ENCODE assay signal across 8 mouse cellular contexts in genomic region chr16:45844049-45844780, GRCm38 (mm10).
DNase-seq lines count a peak whose midpoint lies in the region; ATAC-seq lines count a peak whose summit lies in the region.

No protein-coding gene starts in this region.

- intact Hi-C loops in left cerebral cortex, postnatal 14 days (cut with DNase I), result loop anchor here (2.0 kb wide), 1 partner anchor 123 kb away; no protein-coding TSS in a partner anchor

- H3K9ac ChIP-seq in intestine, embryonic 15.5 days, result peak overlapping the region; percentile 68

- peak; percentile 97 for ATAC-seq in intestine, embryonic 15.5 days
- ATAC-seq in megakaryocyte progenitor cell, adult 5-6 weeks (replicated peaks; ENCODE audit: poor library complexity), result peak; percentile 89
- ATAC-seq in monocyte, adult 5-6 weeks (replicated peaks; ENCODE audit: insufficient number of reproducible peaks, low FRiP score, low TSS enrichment, poor library complexity, severe bottlenecking), result no peak

- peak overlapping the region; percentile 73 for H3K4me3 ChIP-seq in intestine, embryonic 15.5 days (replicated peaks)

- H3K36me3 ChIP-seq in intestine, embryonic 15.5 days, result no peaks in the 10 kb centered on the region

- under 1% methylated on average over 45 of the region's 45 CpGs for WGBS in intestine, embryonic 15.5 days

- peak overlapping the region; percentile 91 for H3K4me2 ChIP-seq in intestine, embryonic 15.5 days (replicated peaks)

- peaks cover 10% of the 10 kb centered on the region; the same call in 1 of the 2 replicates for H3K4me1 ChIP-seq in intestine, embryonic 15.5 days (replicated peaks)

- H3K27ac ChIP-seq in intestine, embryonic 15.5 days, result peak overlapping the region; percentile 88

- no peaks in the 10 kb centered on the region for H3K27me3 ChIP-seq in intestine, embryonic 15.5 days (replicated peaks)

- DNase-seq in adrenal gland, adult 2 months, result peak; percentile 94
- peak; percentile 92 for DNase-seq in embryo, embryonic 11 days
- peak; percentile 74 to 87 for DNase-seq in gastrocnemius, postnatal 4 days (ENCODE audit: low spot score in 2 of 2)
- DNase-seq in left cerebral cortex, postnatal 14 days (ENCODE audit: low spot score in 2 of 2), result peak; percentile 20 to 48
- peak; percentile 67 for DNase-seq in right cerebral cortex, postnatal 25 days

- no peaks in the 10 kb centered on the region for H3K9me3 ChIP-seq in intestine, embryonic 15.5 days

Comparison
In these comparisons a context has a peak if more than half of its experiments do, and no peak if none do; other contexts are left out.
1. DNase-seq: peak in every context shown above with its lines; median percentile 94 in adrenal gland, adult 2 months; 92 in embryo, embryonic 11 days; 80 in gastrocnemius, postnatal 4 days; 67 in right cerebral cortex, postnatal 25 days; 34 in left cerebral cortex, postnatal 14 days.